Mouse (Mus musculus): ENCODE measurements around the gene Gm28891. TPM values are rescaled to one million over a fixed set of nuclear protein-coding genes. Genes with fewer than 3 reads are reported as not detected.
"Not testable (repeated sequence)": the region's sequence is repeated elsewhere in the genome, so short reads cannot be mapped to it uniquely, and the experiment has no call there.

Gene Gm28891
- polyA plus RNA-seq (2016; fragmentation: Nextera tagmentation; extraction: Ambion mirVana) = not detected in 2 replicates

DNA sequence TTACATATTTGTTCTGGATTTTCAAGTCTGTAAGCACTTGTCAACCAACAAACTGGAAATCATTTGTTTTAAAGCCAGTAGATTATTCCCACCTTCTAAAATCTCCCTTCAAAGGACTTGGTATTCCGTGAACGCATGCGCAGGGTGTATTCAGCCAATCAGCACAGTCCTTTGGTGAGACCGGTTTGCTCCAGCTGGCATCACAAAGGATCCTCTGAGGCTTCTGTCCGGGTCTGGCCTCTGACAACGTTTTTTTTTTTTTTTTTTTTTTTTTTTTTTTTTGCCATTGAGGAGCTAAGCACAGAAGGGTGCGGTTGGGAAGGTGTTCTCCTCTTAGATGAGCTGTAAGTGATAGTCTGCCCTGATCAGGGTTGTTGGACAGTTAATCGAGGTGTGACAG lies at the start of gene Gm28891:
TSS of gene Gm28891 (plus strand) at position 301 of the 400 bp plus-strand sequence.
- H3K4me3 ChIP-seq; H3K27ac ChIP-seq (replicated peaks); H3K9me3 ChIP-seq; H3K4me1 ChIP-seq; H3K36me3 ChIP-seq (replicated peaks); H3K27me3 ChIP-seq (replicated peaks; ENCODE audit: low read depth, poor library complexity, severe bottlenecking); DNase-seq (ENCODE audit: low spot score): not testable (repeated sequence)
- 88% methylated on average over 3 of the region's 8 CpGs for WGBS
